Mouse (Mus musculus) hindlimb bud, embryonic 11.5 days (tissue): Measurements from ENCODE around the gene Gtdc1.
"Not testable (repeated sequence)": the region's sequence is repeated elsewhere in the genome, so short reads cannot be mapped to it uniquely, and the experiment has no call there.

ENCODE experiments used
- DNase-seq: peaks from one replicate; pipeline ENCODE4 v3.0.0-alpha.2; 2012; ENCODE audit warnings: low read depth, low spot score; ENCODE audit errors: extremely low spot score

Gtdc1 gene

DNA sequence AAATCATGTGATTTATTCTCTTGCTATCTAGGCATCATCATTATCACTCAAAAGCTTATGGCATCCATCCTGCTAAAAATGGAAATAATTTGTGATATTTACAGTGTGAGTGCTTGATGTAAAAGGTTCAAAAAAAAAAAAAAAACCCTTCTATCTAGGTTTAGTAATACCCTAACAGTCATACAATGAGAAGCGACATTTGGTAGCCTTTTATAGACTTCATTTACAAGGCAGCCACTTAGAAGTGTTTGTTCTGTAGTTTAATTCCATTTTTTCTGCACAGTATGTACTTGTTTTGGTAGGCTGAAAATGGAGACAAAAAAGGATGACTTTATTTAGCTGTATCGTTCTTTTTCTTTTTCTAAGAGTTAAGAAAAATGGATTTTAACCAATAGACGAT, 305.0 kb downstream of the Gtdc1 start:
- no peak for DNase-seq

DNA sequence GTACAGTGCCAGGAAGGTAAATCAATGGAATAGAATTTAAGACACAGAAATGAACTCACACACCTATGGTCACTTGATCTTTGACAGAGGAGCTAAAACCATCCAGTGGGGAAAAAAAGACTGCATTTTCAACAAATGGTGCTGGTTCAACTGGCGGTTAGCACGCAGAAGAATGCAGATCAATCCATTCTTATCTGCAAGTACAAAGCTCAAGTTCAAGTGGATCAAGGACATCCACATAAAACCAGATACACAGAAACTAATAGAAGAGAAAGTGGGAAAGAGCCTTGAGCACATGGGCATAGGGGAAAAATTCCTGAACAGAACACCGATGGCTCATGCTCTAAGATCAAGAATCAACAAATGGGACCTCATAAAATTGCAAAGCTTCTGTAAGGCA, 327.8 kb downstream of the Gtdc1 start:
- DNase-seq: not testable (repeated sequence)

- no peak for DNase-seq
Observed at GRCm38 (mm10) chr2:44594276-44594675, 333.2 kb downstream of the Gtdc1 start.

DNA sequence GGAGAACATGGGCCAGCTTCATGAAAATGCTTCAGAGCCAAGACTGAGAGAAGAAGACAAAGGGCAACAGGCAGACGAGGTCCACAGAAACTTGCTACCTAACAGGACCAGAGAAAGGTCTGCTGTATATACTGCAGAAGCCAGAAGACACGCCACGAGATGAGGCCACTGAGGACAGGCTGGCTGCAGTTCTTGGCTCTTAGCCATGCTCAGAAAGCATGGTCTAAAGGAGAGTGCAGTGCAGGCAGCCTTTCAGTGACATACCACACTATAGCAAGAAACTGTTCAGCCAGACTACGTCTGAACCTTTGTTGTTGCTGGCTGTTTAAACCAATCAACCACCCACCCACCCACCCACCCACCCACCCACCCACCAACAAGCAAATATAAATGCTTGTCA, 336.6 kb downstream of the Gtdc1 start:
- no peak for DNase-seq

GRCm38 (mm10) chr2:44584061-44584460, 343.4 kb downstream of the Gtdc1 start:
- no peak for DNase-seq

- no peak for DNase-seq
Observed at GRCm38 (mm10) chr2:44583491-44583890, 344.0 kb downstream of the Gtdc1 start.

- DNase-seq: no peak
Observed at GRCm38 (mm10) chr2:44571810-44572209, 355.6 kb downstream of the Gtdc1 start.

DNA sequence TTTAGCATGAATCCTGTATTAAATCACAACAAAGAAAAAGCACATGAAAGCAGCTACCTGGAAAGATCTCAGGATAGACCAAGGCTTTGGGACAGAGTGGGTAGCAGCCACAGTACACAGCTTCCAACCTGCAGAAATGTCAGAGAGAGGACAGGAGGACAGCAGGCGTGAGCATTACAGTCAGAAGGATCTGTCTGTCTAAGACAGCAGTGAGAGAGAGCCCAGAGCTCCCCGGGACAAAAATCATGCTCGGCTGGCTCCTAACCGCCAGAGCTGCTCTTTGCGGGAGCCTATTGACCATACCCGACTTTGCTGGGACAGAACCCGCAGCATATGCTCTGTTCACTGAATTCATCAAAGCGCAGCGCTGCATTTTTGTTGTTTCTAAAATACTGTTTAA, 356.3 kb downstream of the Gtdc1 start:
- DNase-seq: no peak

GRCm38 (mm10) chr2:44569140-44569952, 358.1 kb downstream of the Gtdc1 start:
- no peak for DNase-seq

DNA sequence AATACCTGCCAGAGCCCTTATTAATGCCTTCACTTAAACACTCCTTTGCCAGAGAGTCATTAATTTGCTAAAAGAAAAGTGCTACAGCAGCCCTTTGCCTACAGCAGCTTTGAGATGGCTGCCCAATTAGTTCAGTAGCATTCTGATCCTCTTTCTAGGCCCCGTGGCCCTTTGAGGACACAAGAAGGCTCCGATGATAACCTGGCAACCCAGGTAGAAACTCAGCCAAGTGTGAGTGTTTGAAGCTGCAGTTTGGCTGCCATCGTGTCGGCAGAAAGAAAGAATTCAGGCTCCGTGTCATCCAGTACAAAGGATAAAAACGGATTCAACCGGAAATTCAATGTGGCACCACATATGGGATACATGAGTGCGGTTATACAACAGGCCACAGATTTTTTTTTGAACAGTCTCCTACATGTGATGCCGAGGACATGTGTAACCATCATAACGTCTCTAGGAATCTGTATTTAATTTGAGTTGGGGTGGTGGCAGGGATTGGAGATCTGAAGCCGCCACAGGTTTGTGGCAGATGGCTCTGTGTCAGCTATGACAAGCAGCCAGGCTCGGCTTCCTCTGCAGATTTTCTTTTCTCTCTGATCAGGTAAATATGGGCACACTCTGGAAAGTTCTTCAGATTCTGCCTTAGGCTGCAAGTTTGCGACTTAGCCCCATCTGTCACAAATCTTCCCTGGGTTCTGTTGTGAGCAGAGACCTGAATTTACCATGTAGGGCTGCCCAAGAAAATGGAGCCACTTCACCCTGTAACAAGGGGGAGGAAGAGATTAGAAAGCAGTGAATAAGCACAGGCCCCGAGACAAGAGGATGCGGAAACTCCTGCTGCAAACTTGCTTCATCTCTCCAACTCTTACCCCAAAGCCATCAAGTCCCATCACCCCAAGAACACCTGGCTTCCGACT, 362.4 kb downstream of the Gtdc1 start:
- no peak for DNase-seq

DNA sequence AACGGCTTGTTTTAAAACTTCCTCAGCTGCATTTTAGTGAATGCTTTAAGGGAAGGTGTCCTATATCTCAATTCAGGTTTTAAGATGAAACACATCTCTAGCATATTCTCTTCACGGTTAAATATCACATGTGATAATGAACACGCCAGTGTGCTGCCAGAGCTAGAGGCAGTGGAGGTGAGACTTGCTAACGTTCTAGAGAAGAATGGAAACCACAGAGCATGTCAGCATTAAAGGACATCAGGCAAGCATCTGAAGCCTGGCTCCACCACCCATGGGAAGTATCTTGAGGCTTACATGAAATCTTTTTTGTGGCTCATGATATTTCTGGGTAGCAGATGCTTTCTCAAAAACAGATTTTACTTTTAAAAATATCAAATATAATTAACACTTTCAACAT, 365.7 kb downstream of the Gtdc1 start:
- no peak for DNase-seq

- no peak for DNase-seq
Observed at GRCm38 (mm10) chr2:44559242-44559944, 368.1 kb downstream of the Gtdc1 start.

GRCm38 (mm10) chr2:44557669-44558281, 369.7 kb downstream of the Gtdc1 start:
- no peak for DNase-seq

- DNase-seq: no peak
Observed at GRCm38 (mm10) chr2:44556861-44557592, 370.4 kb downstream of the Gtdc1 start.

DNA sequence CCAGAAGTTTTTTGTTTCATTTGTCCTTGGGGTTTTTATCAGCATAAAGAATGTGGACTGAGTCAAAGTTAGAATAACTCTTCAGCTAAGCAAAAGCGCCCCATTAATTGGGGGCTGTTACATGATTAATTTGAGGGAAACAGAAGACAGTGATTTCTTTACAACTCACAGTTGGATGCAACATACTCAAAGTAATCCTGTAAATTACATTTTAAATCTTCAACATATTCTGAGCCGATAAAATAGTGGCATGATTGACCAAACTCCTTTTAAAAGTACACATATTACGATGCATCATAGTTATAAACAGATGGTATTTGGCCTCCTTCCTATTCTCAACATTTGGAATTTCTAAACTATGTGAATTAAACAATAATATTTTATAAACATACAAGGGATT, 372.7 kb downstream of the Gtdc1 start:
- DNase-seq: no peak

DNA sequence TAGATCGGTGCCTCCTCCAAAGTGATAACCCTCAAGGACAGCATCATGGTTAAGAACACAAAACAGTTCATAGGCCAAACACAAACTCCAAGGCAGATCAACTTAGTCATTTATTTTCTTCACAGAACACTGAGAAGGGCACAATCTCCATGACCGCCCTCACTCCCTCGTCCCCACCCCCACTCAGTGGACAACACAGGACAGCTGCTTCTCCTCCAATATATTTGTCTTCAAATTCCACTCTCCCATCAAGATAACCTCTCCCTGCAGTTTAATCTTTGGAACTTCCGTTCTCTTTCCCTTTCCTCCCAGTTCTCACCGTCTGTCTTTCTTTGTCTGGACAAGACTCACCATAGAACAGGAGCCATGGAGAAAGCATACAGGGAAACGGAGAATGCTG, 378.1 kb downstream of the Gtdc1 start:
- no peak for DNase-seq

- DNase-seq: no peak
Observed at GRCm38 (mm10) chr2:44542775-44543174, 384.7 kb downstream of the Gtdc1 start.

GRCm38 (mm10) chr2:44541726-44542125, 385.7 kb downstream of the Gtdc1 start:
- no peak for DNase-seq

DNA sequence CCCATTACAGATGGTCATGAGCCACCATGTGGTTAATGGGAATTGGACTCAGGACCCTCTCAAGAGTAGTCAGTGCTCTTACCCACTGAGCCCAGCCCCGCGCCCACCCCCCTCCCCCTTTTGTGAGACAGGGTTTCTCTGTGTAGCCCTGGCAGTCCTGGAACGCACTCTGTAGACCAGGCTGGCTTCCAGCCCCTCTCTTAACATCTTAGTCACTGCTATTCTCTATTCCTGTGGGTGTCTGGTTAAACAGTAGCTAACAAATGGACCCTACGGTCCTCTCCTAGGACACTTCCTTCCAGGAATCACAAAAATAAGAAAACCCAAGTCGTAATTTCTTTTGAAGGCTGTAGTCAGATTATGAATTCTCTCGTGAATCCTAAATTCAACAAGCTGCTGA, 386.6 kb downstream of the Gtdc1 start:
- DNase-seq: no peak

GRCm38 (mm10) chr2:44539121-44539634, 388.3 kb downstream of the Gtdc1 start:
- no peak for DNase-seq
